Mouse (Mus musculus): Measurements from ENCODE around the gene Gm21775. TPM values are rescaled to one million over a fixed set of nuclear protein-coding genes. Genes with fewer than 3 reads are reported as not detected.
"Not testable (repeated sequence)": the region's sequence is repeated elsewhere in the genome, so short reads cannot be mapped to it uniquely, and the experiment has no call there.

The Gm21775 gene
- total RNA-seq (2015) = not detected in 2 replicates
- total RNA-seq (2017) = not detected in 2 replicates

DNA sequence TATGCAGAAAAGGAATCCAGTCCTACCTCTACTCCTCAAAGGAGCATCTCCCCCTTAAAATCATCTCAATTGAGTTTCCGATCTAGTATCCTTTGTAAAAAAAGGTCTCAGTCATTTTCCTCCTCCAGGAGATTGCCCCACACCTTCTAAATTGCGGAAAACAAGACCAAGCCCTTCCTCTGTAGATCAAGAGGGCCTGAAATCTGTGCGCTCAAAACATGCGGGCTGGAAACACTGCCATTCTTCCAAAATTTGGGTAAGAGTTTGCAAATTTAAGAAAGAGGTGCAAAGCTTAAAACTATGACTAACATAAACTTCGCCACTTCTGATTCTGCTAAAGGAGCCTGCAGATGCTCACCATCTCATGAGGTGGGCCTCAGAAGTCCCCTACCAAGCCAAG, at the start of gene Gm21775:
Gene Gm21775, plus strand, starts transcription at position 301 of the 400 bp plus-strand sequence.
- ATAC-seq (replicated peaks; ENCODE audit: poor library complexity) = not testable (repeated sequence)

DNA sequence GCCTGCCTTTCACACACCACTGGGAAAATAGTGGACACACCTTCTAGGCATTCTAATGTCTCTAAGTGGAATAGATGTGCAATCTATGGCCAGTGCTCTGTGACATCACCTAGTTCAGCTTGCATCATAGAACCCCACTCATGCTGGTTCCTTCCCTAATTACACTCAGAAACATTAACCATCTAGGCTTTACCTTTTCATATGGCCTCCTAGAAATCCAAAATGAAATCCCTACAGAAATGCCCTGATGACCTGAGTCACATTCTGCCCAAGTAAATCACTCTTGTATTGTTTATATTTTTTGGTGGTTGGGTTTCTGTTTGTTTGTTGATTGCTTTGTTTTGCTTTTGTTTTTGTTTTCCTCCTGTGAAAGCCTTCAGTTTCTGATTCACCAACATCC, 17.3 kb upstream of the Gm21775 start, which contains the start of gene Gm20737:
Gene Gm20737, minus strand, starts transcription at position 101 of the 400 bp plus-strand sequence.
- ATAC-seq (replicated peaks; ENCODE audit: poor library complexity) = not testable (repeated sequence)

Other genes starting within 250 kb of the Gm21775 start
- not detected in 2 replicates for gene Gm20834, start 228.9 kb upstream of the Gm21775 start, total RNA-seq (2015)
- gene Gm20834, start 228.9 kb upstream of the Gm21775 start, total RNA-seq (2017) = not detected in 2 replicates
- not detected in 2 replicates for gene Gm28510, start 140.7 kb upstream of the Gm21775 start, total RNA-seq (2015)
- not detected in 2 replicates for gene Gm28510, start 140.7 kb upstream of the Gm21775 start, total RNA-seq (2017)
- gene Gm20737, start 17.4 kb upstream of the Gm21775 start, total RNA-seq (2015) = not detected in 2 replicates
- not detected in 2 replicates for gene Gm20737, start 17.4 kb upstream of the Gm21775 start, total RNA-seq (2017)
- not detected in 2 replicates for gene Gm21900, start 62.9 kb downstream of the Gm21775 start, total RNA-seq (2015)
- not detected in 2 replicates for gene Gm21900, start 62.9 kb downstream of the Gm21775 start, total RNA-seq (2017)
- gene Gm20777, start 199.0 kb downstream of the Gm21775 start, total RNA-seq (2015) = not detected in 2 replicates
- not detected in 2 replicates for gene Gm20777, start 199.0 kb downstream of the Gm21775 start, total RNA-seq (2017)

All from megakaryocyte progenitor cell, adult 5-6 weeks (primary cell).